Comparison of ENCODE assay signal across 12 mouse cellular contexts in genomic region chr11:118520251-118520650, GRCm38 (mm10). TPM values are rescaled to one million over a fixed set of nuclear protein-coding genes. Genes with fewer than 3 reads are reported as not detected.
A peak's percentile ranks its signal among the peaks of the same experiment; 100 is the strongest.
DNase-seq lines count a peak whose midpoint lies in the region; ATAC-seq and TF ChIP-seq lines count a peak whose summit lies in the region.
"Had no signal": no experiment of that assay in that cellular context is flagged by ENCODE, and none has a peak within 500 bp of the region (broad histone marks: within the 10 kb centered on the region; RNA-seq: fewer than 3 reads in every experiment).

No protein-coding gene starts in this region.

- WGBS in intestine, postnatal 0 days = 51% methylated on average over 5 of the region's 5 CpGs
- WGBS in intestine, embryonic 16.5 days = 55% methylated on average over 5 of the region's 5 CpGs
- WGBS in stomach, postnatal 0 days = 51% methylated on average over 5 of the region's 5 CpGs

- H3K36me3 ChIP-seq in intestine, postnatal 0 days (ENCODE audit: control insufficient read depth, insufficient read depth) = no peaks in the 10 kb centered on the region
- no peaks in the 10 kb centered on the region for H3K36me3 ChIP-seq in intestine, embryonic 16.5 days (ENCODE audit: control insufficient read depth, insufficient read depth, low read length)
- H3K36me3 ChIP-seq in stomach, postnatal 0 days (ENCODE audit: control insufficient read depth, insufficient read depth, low read length) = no peaks in the 10 kb centered on the region
- H3K36me3 ChIP-seq: forebrain, embryonic 15.5 days; hindbrain, embryonic 15.5 days; liver, embryonic 15.5 days had no signal

- no peaks in the 10 kb centered on the region for H3K27me3 ChIP-seq in intestine, postnatal 0 days (replicated peaks; ENCODE audit: control insufficient read depth, insufficient read depth, low read length)
- no peaks in the 10 kb centered on the region for H3K27me3 ChIP-seq in intestine, embryonic 16.5 days (replicated peaks; ENCODE audit: control insufficient read depth, insufficient read depth, low read length)
- H3K27me3 ChIP-seq in stomach, postnatal 0 days (ENCODE audit: control insufficient read depth, insufficient read depth, low read length) = no peaks in the 10 kb centered on the region
- H3K27me3 ChIP-seq: forebrain, embryonic 15.5 days; hindbrain, embryonic 15.5 days; liver, embryonic 15.5 days had no signal

- DNase-seq in lung, postnatal 36 days = peak; percentile 10
- DNase-seq in lung, postnatal 4 days = no peak
- DNase-seq in R1 (ENCODE audit: low read depth, low spot score) = peak; percentile 49
- no peak for DNase-seq in stomach, postnatal 0 days (ENCODE audit: low spot score)
- no peak for DNase-seq in gastrocnemius, postnatal 25 days
- DNase-seq: right cerebral cortex, postnatal 4 days had no signal

- TF ChIP-seq EP300 in stomach, postnatal 0 days (optimal IDR thresholded peaks at IDR 0.05) = no peak

- no peak overlapping the region for H3K4me2 ChIP-seq in intestine, postnatal 0 days (replicated peaks; ENCODE audit: low read depth)
- no peak overlapping the region for H3K4me2 ChIP-seq in intestine, embryonic 16.5 days (ENCODE audit: low read depth, low read length)
- no peak overlapping the region for H3K4me2 ChIP-seq in stomach, postnatal 0 days (replicated peaks; ENCODE audit: low read depth)
- H3K4me2 ChIP-seq: forebrain, embryonic 15.5 days; hindbrain, embryonic 15.5 days; liver, embryonic 15.5 days had no signal

- no peak overlapping the region for H3K4me3 ChIP-seq in intestine, postnatal 0 days (ENCODE audit: low read depth, low read length)
- H3K4me3 ChIP-seq in intestine, embryonic 16.5 days (ENCODE audit: low read length) = no peak overlapping the region
- no peak overlapping the region for H3K4me3 ChIP-seq in stomach, postnatal 0 days (ENCODE audit: low read depth, low read length)
- H3K4me3 ChIP-seq: forebrain, embryonic 15.5 days; hindbrain, embryonic 15.5 days; liver, embryonic 15.5 days; megakaryocyte, embryonic 14.5 days had no signal

- no peaks in the 10 kb centered on the region for H3K4me1 ChIP-seq in intestine, postnatal 0 days (replicated peaks; ENCODE audit: control insufficient read depth, insufficient read depth, low read length)
- H3K4me1 ChIP-seq in intestine, embryonic 16.5 days (ENCODE audit: control insufficient read depth, insufficient read depth, low read length) = no peaks in the 10 kb centered on the region; the same call in none of the 2 replicates
- no peaks in the 10 kb centered on the region for H3K4me1 ChIP-seq in stomach, postnatal 0 days (replicated peaks; ENCODE audit: control insufficient read depth, insufficient read depth)
- H3K4me1 ChIP-seq: liver, embryonic 15.5 days had no signal

- TF ChIP-seq CTCF in intestine, postnatal 0 days (IDR thresholded peaks at IDR 0.05; ENCODE audit: low read depth) = peak; percentile 71
- TF ChIP-seq CTCF in stomach, postnatal 0 days (IDR thresholded peaks at IDR 0.05; ENCODE audit: low read depth) = peak; percentile 65

- no peak for ATAC-seq in intestine, postnatal 0 days
- ATAC-seq in intestine, embryonic 16.5 days = no peak
- no peak for ATAC-seq in stomach, postnatal 0 days (ENCODE audit: low FRiP score, low TSS enrichment)
- ATAC-seq: forebrain, embryonic 15.5 days had no signal

- H3K27ac ChIP-seq in intestine, postnatal 0 days (ENCODE audit: low read depth, low read length) = no peak overlapping the region
- no peak overlapping the region for H3K27ac ChIP-seq in intestine, embryonic 16.5 days (ENCODE audit: low read length)
- no peak overlapping the region for H3K27ac ChIP-seq in stomach, postnatal 0 days (replicated peaks)
- H3K27ac ChIP-seq: forebrain, embryonic 15.5 days; hindbrain, embryonic 15.5 days; liver, embryonic 15.5 days had no signal

- H3K9ac ChIP-seq in intestine, postnatal 0 days (ENCODE audit: low read depth, low read length) = no peak overlapping the region
- no peak overlapping the region for H3K9ac ChIP-seq in intestine, embryonic 16.5 days (ENCODE audit: low read depth, low read length)
- no peak overlapping the region for H3K9ac ChIP-seq in stomach, postnatal 0 days (ENCODE audit: low read length)
- H3K9ac ChIP-seq: forebrain, embryonic 15.5 days; hindbrain, embryonic 15.5 days; liver, embryonic 15.5 days had no signal

- H3K9me3 ChIP-seq in intestine, postnatal 0 days (ENCODE audit: control insufficient read depth) = no peaks in the 10 kb centered on the region
- no peaks in the 10 kb centered on the region for H3K9me3 ChIP-seq in intestine, embryonic 16.5 days (ENCODE audit: control insufficient read depth, low read length)
- no peaks in the 10 kb centered on the region for H3K9me3 ChIP-seq in stomach, postnatal 0 days (ENCODE audit: control insufficient read depth, low read length)
- H3K9me3 ChIP-seq: forebrain, embryonic 15.5 days; hindbrain, embryonic 15.5 days; liver, embryonic 15.5 days; megakaryocyte, embryonic 14.5 days had no signal

RNA-seq across cellular contexts. Expression of gene Engase, which starts 43.6 kb away (rescaled TPM):
- polyA plus RNA-seq in intestine, postnatal 0 days (2015; fragmentation: Nextera tagmentation; extraction: Ambion mirVana) = 11.3 and 11.7 TPM in 2 replicates
- polyA plus RNA-seq in intestine, embryonic 16.5 days (2015; fragmentation: Nextera tagmentation; extraction: Ambion mirVana) = 13.5 and 17.8 TPM in 2 replicates
- 12.6 and 13.7 TPM in 2 replicates for polyA plus RNA-seq in stomach, postnatal 0 days (2015; fragmentation: Nextera tagmentation; extraction: Ambion mirVana)
- 1 to 10 TPM; 5.4 to 9.5 TPM for total RNA-seq in gastrocnemius, postnatal 25 days (2021)

Comparison
In these comparisons a context has a peak if more than half of its experiments do, and no peak if none do; other contexts are left out.
1. DNase-seq: peak in lung, postnatal 36 days (single experiment) and R1 (single experiment); none in lung, postnatal 4 days (0 of 2), stomach, postnatal 0 days (single experiment) and gastrocnemius, postnatal 25 days (single experiment).